Mouse (Mus musculus) regulatory T cell (primary cell): ENCODE measurements around the gene Vipr1.

ENCODE experiments used
- in situ Hi-C: fragments of 300-600 bp; cut with MboI, MseI; formaldehyde crosslinking; loops from one replicate; pipeline ENCODE4 v1.15.1; 2025; ENCODE audit warnings: high pct_unique_total_duplicates

Vipr1 gene

DNA sequence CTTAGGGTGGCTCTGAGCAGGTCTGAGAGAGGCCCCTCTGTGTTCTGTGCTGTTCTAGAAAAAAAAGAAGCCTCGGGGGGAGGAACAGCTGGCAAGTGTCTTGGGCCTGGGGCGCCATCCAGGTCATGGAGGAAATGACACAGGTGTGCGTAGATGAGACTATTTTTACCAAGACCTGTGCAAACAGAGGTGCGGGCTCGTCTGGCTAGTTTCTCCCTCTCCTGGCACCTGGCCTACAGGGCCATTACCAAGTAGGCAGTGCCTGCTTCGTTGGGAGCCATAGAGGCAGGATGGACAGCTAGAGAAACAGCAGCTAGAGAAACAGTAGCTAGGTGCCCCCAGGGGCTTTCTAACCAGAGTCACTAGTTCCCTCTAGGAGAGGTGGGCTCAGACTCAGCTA lies 9.2 kb upstream of the Vipr1 start:
- in situ Hi-C loops: no loop called here

DNA sequence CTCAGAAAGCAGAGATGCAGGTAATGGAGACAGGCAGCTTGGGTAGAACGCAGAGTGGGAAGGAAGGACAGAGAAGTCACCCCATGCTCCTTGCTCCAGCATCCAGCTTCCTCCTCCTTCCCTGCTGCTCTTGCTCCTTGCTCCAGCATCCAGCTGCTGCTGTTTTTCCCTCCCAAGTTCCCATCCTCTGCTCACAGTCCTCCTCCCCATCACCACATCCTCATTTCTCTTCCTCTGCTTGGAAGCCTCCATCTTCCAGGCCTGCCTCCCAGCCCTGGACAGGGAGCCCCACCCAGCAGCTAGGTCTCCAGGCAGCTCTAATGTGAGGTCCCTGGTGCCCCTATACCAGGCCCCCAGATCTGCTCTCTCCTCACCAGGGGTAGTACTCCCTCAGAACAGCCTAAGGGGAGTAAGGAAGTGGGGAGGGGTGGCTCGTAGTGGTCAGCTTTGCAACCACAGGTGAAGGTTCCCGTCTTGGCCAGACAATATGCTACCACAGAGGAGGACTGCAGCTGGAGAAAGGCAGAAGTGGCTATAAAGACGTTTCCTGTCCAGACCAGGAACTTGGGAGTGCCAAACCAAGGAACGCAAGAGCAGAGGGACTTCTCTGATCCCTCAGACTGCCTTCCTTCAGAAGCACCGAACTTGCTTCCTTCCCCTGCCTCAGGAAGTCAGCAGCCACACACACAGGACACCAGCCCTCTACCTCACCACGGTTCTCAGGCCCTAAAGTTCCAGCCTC lies 6.5 kb upstream of the Vipr1 start:
- in situ Hi-C loops: no loop called here

DNA sequence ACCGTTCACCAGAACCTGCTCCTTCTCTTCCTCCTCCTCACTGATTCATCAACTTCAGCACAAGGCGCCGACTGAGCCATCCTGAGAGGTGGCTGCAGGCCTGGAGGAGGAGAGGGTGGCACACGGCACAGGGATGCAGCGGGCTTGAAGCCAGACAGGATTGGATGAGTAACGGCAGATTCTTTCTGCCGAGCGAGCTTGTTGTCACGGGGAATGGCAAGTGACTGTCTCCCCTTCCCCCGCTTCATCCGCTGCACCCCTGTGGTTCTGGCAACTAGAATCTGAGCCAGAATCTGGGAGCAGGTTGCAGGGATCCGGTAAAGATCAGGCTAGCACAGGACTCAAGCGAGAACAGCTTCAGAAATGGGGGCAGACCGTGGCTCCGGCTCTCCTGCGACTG lies 2.7 kb upstream of the Vipr1 start:
- in situ Hi-C loops: no loop called here

DNA sequence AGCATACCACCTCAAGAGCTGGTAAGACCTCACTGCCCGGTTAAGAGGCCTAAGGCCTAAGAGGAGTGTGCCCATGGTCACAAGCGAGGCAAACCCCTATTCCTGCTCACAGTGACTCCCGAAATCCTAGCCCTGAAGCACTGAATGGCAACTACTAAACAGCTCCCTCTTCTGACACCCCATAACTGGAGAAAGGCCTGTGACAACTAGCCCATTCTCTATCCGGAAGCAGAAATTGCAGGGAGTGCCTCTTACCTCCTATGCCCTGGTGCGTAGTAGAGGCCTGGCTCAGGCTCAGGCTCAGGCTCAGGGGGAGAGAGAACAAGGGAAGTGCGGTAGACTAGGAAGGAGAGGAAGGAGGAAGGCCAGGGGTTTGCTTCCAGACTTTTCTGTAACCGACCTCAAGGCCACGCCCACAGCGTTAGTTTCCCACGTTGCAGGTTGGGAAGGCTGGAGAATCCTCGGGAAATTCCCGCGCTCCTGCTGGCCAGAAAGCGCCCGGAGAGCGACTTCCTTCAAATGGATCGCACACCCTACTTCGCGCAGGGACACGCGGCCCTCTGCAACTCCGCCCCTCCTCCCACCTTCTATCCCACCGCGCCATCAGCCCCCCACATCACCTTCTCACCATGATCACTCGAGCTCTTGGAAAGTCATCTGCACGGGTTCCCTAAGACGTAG lies 1.1 kb upstream of the Vipr1 start:
- in situ Hi-C loops: no loop called here

DNA sequence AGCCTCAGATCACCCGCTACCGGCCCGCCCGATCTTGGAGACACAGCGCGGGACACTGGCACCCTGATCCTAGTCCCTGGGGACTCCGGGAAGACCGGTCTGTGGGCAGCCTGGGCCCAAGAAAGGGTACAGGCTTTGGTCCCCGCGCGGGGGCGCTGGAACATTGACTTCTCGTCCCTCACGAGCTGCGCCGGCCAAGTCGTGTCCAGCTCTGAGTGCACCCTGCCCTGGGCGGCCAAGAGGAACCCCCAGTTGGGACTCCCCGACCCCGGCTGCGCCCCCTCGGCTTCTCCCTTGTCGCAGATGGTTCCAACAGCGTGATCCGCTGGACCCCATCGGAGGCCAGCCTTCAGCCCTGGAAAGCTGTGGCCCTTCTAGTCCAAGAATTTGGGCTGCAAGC lies 515 bp upstream of the Vipr1 start, which contains the start of gene Lyzl4:
Lyzl4 (minus strand) TSS at position 96 of the 400 bp plus-strand sequence.
- in situ Hi-C loops: no loop called here

DNA sequence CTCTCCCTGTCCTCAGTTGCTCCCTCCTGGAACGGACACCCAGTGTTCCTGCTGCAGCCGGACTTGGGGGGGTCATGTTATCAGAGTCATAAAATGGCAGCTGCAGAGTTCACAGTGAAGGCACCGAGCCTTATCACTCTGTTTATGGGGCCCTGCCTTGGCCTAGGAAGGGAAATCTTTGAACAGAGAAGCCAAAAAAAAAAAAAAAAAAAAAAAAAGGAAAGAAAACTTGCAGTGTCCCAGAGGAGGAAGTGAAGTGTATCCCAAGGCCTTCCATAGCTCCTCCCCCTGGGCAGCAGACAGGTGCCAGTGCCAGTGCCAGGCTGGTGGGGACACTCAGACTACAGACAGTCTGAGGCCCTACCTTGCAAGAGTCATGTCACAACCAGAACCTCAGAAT lies 2.3 kb downstream of the Vipr1 start:
- in situ Hi-C loops: no loop called here

DNA sequence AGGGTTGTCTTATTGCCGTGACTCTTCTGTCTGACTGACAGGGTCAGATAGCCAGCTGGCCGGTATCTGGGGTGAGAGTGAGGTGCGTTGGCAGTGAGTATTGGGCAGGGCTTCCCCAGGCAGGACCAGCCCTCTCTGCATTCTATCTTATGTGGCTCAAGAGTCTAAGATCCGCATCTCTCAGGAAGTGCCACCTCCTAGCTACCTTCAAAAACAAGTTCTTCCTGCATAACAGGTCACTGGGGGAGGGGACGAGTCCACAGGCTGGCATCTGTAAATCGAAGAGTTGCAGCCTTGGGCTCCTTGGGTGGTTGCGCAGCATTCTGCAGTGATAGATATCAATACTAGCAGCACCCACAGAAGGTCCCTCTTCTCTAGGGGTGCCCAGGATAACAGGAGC lies 4.5 kb downstream of the Vipr1 start:
- in situ Hi-C loops: no loop called here

DNA sequence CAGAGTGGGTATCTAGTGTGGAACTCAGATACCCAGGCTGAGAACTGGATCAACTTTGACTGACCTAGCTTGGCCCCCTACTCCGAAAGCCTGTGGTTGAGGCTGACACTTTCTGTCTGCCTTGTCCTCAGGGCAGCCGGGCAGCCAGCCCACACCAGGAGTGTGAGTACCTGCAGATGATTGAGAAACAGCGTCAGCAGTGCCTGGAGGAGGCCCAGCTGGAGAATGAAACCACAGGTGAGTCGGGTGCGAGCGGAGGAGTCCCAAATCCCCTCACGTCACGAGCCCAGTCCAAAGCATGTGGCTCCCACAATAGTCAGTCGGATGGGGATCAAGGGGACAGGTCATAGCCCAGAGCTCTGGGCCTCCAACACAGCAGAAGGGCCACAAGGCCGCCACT lies 11.2 kb downstream of the Vipr1 start:
- in situ Hi-C loops: no loop called here

DNA sequence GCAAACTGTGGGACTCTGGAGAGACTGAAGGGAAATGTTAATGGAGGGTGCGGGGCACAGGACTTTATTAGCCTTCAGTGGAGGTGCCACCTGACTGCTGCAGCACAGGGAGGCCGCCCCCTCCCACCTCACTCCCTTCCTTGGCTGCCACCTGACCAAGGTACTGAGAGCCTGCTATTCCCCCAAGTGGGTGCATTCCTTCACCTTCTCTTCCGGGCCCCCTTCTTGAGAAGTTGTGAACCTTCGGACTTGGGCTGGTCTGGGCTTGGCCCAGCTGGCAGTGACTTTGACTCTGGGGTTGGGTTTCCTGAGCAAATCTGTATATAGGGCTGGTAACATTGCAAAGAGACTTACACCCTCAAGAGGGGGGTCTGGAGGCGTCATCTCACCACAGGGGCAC lies 13.8 kb downstream of the Vipr1 start:
- in situ Hi-C loops: no loop called here

DNA sequence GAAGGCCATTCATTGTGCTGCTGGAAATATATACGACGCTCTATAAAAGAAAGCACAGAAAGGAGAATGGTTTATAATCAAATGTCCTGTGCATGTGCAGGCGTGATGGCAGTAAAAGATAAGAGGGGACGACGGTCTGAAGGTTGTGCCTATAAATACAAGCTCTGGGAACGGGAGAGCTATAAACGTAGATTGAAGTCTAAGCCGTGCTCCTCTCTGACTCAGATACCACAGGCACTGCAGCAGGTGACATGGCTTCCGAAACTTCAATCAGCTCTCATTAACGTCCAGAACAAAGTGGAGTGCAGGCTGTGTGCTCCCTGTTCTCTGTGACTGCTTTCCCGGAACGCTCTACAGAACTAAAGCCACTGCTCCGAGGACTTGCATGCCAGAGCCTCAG lies 14.6 kb downstream of the Vipr1 start:
- in situ Hi-C loops: no loop called here

DNA sequence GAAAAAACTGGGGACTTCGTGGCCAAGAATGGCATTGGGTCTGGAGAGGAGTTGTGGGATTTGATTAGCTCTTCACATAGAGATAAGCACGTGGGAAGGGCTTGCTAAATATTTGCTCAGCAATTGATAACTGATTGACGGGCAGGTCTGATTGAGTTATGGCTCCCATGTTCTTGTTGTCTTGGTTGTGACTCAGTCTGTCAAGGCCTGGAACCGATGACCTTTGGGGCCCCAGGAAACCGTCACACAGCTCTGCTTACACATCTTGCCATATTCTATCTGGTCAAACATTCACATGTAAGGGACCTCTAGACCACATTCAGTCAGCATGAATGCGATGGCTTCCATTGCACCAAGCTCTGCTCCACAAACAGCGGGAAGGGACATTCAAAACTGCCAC lies 15.7 kb downstream of the Vipr1 start:
- in situ Hi-C loops: no loop called here

DNA sequence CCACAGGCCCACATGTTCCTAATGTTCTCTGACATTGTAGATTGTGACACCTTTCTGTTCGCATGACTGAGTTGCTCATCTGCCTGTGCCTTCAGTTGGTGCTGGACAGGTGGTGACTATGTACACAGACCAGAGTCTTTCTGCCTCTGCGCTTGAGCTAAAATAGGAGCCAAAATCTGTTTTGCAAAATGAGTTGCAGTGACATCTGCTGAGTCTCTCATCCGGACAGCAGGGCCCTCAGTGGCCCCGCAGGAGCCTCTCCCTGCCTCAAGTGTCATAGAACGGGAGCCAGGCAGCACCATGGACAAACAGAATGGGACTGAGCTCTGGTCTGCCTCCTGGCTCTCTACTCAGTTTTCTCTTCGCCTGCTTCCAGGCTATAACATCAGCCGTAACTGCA lies 17.3 kb downstream of the Vipr1 start:
- in situ Hi-C loops: no loop called here

DNA sequence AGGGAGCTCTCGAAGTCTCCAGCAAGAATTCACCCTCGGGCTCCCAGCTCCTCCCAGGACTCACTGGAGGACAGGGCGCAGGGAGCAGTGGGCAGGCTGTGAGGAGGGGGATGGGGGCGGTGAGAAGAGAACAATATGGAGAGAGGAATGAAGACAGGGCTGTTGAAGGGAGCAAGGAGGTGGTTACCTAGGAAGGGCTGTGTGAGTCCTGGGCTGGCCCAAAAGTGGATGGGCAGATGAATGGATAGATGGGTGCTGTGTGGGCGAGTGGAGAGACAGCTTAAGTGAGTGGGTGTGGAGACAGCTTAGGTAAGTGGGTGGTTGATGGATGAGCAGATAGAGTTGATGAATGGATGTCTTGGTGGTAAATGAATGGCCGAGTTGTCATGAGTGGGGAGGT lies 21.0 kb downstream of the Vipr1 start:
- in situ Hi-C loops: no loop called here

DNA sequence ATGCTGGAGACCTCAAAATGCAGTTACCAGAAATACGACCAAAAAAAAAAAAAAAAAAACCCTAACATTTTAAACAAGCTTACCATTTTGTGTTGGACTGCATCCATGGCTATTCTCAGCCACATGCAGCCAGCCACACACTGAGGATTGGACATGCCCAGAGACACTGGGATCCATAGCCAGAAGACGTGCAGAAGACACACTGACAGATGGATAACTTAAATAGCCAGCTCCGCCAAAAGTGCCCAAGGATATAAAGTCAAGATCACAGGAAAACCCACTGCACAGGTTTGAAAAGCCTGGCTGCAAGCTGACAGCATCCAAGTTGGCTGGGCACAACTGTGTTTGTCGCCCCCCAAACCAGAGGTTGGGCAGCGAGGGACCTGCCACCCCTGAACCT lies 21.6 kb downstream of the Vipr1 start:
- in situ Hi-C loops: no loop called here

DNA sequence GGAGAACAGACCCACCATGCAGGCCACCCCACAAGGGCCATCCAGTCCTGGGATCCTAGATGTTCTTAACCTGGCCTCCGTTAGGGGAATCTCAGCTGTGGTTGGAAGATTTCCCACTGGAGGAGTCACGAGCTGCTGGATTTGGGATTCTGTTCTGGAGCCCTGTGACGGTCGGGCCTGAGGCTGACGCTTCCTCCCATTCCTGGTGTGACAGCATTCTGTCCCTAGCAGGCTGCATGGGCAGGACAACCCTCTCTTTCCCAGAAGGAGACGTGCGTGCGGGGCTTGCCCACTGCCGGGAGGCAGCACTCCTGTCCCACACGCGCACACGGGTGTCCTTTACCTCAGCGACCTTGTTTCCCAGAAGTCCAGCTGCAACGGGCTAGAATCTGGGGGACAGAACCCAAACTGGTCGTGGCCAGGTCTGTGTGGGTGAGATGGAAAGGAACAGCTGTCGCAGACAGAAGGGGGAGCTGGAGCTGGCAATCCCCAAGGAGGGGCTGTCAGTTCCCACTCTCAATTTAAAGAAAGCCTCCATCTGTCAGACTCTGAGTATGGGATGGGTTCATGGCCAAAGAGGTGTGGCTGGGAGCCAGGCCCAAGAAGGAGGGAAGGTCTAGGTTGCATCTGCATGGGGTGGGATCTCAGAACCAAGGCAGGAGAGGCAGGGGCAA lies 24.6 kb downstream of the Vipr1 start:
- in situ Hi-C loops: no loop called here

DNA sequence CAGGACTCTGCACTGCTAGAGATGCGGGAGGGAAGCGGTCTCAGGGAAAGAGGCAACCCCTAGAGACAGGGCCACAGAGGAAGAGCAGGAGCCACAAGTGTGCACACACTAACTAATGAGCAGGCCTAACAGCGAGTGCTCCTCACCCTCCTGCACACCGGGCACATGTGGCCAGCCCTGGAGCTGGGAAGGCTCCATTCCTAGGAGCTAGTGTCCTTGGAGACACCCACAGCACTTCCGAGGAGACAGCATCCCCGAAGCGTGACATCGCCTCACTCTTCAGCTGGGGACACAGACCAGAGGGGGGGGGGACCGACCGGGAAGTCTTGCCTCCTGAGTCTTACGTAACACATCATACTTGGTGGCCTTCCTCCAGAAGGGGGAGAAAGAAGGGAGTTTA lies 25.3 kb downstream of the Vipr1 start:
- in situ Hi-C loops: no loop called here

DNA sequence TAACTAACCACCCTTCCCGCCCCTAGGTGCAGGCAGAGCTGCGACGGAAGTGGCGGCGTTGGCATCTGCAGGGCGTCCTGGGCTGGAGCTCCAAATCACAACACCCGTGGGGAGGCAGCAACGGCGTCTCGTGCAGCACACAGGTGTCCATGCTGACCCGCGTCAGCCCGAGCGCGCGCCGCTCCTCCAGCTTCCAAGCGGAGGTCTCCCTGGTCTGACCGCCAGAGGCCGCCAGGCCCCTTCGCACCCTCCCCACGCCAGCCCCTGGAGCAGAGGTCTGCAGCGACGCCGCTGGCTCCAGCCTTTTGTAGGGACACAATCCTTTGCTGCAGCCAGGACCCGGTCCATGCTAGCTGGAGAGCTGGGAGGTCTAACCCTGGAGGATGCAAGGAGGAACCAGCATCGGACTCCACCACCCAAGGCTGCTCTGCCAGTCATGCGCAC lies 26.9 kb downstream of the Vipr1 start:
- in situ Hi-C loops: no loop called here

DNA sequence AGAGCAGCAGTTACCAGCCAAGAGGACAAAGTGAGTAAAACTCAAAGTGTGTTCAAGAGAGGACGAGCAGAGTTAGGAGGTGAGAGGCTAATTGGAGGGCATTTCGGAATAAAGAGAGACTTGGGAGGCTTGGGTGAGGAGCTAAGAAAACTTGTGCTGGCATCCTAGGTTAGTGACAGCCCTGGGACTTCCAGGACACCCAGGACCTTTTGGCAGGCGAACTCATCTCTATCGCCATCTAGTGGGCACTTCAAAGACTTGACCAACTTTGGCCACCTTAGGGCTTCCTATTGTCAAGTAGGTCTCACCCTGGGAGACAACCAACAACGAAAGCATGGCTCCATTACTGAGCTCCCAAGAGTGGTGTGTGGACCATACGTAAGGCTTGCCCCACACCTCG lies 28.8 kb downstream of the Vipr1 start:
- in situ Hi-C loops: no loop called here

DNA sequence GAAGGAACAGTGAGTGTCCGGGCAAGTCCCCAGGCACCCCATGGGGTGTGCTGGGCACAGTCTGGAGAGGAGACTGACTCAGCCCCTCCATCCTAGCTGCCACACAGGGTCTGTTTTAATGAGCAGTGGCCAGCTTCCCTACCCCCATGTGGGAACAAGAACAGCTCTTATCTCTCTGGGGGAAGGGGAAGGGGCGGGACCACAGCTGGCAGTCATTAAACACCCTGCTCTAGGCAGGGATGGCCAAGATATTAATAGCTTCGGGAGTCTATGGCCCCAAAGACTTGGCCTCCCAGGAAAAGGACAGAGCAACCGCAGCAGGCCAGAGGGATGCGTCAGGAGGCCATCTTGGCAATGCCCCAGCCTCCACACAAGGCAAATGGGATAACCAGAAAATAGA lies 29.8 kb downstream of the Vipr1 start:
- in situ Hi-C loops: no loop called here

DNA sequence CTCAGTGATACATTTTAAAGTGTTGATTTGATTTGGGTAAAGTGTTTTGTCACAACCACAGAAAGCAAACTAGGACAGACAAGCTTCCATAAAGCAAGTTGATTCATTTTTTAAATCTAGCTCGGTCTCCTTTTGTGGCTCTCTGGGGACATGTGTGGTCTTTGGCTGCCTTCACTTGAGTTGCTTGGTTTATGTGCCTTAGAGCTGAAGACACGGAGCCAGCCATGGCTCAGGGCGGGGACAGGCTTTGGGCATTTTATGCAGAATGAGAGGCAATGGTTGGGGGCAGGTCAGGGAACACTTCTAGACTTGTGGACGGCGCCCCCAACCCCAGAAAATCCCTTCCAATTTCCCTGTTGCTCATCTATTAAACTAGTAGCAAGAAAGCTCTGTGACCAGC lies 31.2 kb downstream of the Vipr1 start:
- in situ Hi-C loops: no loop called here

DNA sequence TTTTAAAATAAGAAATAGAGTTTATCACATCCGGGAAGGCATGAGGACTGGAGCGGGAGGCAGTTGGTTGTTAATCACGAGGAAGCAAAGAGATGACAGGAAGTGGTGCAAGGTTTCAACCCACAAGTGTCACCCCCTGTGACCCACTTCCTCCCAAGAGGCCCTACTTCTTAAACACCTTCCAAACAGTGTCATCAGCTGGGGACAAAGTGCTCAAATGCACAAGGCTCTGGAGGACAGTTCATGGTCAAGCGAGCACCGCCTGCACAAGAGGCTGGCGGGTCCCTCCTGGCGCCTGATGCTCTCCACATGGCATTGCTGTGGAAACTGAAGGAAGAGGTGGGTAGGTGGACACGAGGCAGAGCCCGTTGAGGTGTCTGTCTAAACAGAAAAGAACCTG lies 32.5 kb downstream of the Vipr1 start:
- in situ Hi-C loops: no loop called here

DNA sequence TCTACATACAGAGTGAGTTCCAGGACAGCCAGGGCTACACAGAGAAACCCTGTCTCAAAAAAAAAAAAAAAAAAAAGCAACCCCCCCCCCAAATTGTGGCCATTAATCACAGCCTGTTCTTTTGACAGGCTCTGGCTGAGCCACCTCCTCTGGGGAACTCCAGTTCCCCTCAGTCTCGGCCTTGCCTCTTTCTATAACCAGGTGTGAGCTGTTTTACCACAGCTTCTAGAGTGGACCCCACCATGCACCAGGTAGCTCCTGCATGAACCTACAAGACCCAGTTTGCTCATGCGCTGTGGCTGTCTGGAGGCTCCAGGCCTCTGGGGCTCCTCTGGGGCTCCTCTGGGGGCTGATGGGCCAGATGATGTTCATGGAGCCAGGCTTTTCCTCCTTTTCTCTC lies 33.0 kb downstream of the Vipr1 start:
- in situ Hi-C loops: no loop called here

DNA sequence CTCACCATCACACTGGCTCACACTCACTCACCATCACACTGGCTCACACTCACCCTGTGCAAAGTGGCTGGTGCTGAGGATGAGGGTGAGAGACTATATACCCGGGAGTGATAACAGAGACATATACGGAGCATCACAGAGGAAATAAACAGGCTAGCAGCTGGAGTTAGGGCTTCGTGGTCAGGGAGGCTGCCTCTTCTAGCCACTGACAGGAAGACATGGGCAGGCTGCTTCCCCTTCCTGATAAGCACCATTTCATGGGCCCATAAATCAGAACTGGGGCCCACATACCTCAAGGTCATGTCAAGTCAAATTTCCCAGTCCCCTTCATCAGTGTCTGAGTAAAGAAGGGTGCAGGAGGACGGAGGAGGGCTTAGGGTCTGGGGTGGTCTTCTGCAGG lies 34.6 kb downstream of the Vipr1 start:
- in situ Hi-C loops: no loop called here
